Mouse (Mus musculus) cerebellum, adult 11-12 months (tissue): Measurements from ENCODE around the gene Arrb1.
"Not testable (repeated sequence)": the region's sequence is repeated elsewhere in the genome, so short reads cannot be mapped to it uniquely, and the experiment has no call there.

Experiments used
- DNase-seq: peaks from one replicate; pipeline ENCODE4 v3.0.0; 2022

Gene Arrb1

DNA sequence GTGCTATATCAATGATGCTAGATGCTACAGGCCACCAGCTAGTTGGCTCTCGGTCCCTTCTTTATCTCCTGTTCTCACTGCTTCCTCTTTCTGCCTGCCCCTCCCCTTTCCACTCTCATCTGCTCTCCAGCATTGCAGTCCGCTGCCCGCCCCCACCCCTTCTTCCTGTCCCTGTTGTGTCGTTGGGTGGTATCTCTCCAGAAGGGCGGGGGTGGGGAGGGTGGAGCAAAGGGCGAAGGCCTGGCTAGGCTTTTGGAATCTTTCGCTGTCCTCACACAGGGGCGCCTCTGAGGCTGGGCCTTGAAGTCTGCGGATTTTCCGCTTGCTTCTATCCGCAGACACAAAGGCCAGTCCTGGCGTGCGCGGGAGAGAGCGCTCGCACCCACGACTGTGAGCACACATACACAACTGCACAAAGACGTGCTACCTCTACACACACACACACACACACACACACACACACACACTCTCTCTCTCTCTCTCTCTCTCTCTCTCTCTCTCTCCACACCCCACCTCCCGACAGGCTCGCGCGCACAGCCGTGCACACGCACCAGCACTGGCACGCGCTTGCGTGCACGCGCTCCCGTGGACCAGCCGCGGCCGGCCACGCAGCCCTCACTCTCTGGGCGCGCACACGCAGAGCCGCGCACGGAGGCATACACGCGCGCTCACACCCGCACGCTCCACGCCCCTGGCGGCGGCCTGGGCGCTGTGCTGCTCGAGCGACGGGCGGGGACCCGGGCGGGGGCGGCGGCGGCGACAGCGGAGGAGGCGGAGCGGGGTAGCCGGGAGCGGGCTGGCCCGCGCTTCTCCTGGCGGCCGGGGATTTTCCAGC lies at the start of gene Arrb1:
Arrb1 (plus strand) TSS at position 566 of the 835 bp plus-strand sequence.
- DNase-seq = peak; percentile 90

GRCm38 (mm10) chr7:99489708-99490107 lies 45.6 kb upstream of the Arrb1 start:
- no peak for DNase-seq

DNA sequence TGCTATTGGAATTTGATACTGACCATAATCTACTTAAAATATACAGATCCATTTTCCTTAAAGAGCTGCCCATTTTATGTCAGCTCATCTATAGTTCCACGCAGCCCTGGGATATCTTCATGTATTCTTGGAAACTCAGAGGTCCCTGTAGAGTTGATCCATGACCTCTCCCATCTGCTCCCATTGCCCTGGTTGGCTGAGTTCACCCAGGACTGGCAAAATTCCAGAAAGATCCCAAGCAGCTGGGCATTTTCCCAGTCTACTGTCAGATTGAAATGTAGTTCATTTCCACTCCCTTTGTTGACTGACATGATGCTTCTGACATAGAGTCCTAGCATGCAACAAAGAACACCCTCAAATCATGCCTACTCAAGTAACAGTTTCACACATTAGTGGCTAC lies 36.1 kb upstream of the Arrb1 start:
- no peak for DNase-seq

GRCm38 (mm10) chr7:99500201-99500600 lies 35.1 kb upstream of the Arrb1 start:
- DNase-seq = peak; percentile 59

DNA sequence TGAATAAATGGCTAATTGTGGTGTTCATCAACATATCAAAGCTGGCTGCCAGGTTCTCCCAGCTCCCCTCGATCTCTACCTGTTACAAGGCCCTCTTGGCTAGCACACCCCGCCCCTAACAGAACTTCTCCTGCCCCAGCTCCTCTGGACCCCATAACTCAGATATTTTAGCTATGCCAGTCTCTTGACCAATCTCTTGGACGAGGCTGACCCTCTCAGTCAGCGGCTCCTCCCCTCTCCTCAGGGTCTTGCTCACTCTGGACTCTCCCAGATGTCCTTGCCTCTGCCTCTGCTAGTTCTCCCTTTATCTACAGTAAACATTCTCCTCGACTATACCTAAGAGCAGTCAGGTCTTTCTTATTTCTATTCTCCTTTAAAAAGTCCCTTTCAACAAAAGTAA lies 34.6 kb upstream of the Arrb1 start:
- DNase-seq = no peak

- DNase-seq = no peak
Observed at GRCm38 (mm10) chr7:99501148-99501547, 34.1 kb upstream of the Arrb1 start.

- no peak for DNase-seq
Observed at GRCm38 (mm10) chr7:99504556-99504955, 30.7 kb upstream of the Arrb1 start.

- DNase-seq = not testable (repeated sequence)
Observed at GRCm38 (mm10) chr7:99508187-99508586, 27.1 kb upstream of the Arrb1 start.

DNA sequence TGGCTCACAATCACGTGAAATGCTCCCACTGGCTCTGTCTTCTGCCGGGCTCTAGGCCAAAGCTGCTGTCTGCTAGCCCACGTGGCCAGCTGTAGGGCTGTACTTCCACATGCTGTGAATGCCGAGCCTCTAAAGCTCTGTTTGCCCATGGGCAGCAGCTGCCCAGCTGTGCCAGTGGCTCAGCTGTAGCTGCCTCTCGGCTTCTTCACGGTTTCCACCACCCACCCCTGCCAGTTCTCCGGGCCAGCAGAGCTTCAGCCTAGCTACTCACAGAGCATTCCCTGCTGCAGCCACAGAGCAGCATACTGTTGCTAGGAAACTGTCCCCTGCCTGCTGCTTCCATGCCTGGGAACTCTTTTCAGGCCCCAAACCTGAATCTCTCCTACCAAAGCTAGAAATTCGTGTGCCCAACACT lies 25.2 kb upstream of the Arrb1 start:
- no peak for DNase-seq

GRCm38 (mm10) chr7:99516092-99516813 lies 19.0 kb upstream of the Arrb1 start:
- no peak for DNase-seq

DNA sequence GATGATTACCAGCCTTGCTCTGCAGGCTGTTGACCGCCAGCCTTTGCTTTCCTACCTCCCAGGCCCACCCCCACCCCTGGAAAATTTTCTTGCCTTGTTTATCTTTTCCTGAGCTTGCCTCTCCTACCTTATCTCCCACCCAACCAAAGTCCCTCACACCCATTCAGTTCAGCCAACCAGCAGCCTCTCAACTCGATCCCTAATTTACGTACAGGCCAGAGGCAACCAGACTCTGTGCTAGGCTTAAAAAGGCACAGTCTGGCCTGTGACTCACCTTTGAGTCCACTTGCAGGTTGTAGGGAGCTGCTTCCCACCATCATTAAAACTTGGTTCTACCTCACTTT lies 18.5 kb upstream of the Arrb1 start:
- DNase-seq = no peak

- DNase-seq = no peak
Observed at GRCm38 (mm10) chr7:99518954-99519644, 16.2 kb upstream of the Arrb1 start.

- DNase-seq = no peak
Observed at GRCm38 (mm10) chr7:99523121-99523520, 12.1 kb upstream of the Arrb1 start.

GRCm38 (mm10) chr7:99523837-99524236 lies 11.4 kb upstream of the Arrb1 start:
- DNase-seq = no peak

DNA sequence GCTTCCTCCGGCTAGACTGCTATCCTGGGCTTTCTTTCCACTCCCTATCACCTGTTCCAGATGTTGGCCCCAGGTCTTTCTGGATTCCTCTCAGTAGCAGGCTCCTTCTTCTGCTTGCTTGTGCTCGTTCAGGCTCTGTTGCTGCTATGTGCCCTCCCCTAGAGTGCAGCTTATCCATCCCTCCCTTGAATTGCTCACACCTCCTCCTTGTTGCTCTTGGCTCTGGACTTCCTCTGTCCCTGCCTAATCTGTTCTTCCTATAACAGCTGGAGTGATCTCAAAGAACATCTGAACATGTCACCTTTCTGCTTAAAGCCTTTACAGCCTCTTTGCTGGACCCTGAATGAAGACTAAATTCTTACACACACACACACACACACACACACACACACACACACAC lies 6.7 kb upstream of the Arrb1 start:
- no peak for DNase-seq

DNA sequence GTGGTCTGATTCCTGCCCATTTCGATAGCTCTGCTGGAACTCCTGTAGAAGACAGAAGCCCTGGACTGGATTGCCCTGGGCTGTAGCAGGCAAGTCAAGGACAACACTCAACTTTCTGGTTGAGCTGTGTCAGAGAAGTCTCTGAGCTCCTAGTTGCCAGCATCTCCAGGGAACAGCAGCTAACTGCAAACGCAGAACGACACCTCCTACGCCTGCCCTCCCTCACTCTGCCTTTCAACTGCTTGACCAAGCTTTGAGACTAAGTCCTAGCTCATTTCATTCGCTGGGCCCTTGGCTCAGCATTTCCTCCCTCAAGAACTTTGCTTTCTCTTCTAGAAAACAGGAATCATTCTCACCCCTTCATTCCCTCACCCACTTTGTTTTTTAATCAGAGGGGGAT lies 5.9 kb upstream of the Arrb1 start:
- no peak for DNase-seq

GRCm38 (mm10) chr7:99531408-99531970 lies 3.8 kb upstream of the Arrb1 start:
- no peak for DNase-seq

DNA sequence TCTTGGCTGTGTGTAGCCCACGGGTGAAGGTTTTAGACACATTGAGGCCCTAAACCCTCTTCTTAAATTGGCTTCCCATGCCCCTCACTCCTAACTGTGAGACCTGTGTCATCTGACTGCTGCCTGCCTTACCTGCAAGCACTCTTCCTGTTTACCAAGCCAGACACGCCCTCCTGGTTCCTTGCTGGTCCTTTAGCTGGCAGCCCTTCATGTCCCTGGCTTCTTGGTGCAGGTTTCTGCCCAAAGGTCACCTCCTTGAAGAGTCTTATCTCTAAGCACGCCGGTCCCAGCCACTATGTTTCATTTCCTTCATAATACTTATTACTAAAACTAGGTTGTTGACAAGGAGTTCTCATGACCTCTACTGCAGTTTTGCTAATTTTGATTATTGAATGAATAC lies 2.7 kb upstream of the Arrb1 start:
- no peak for DNase-seq

DNA sequence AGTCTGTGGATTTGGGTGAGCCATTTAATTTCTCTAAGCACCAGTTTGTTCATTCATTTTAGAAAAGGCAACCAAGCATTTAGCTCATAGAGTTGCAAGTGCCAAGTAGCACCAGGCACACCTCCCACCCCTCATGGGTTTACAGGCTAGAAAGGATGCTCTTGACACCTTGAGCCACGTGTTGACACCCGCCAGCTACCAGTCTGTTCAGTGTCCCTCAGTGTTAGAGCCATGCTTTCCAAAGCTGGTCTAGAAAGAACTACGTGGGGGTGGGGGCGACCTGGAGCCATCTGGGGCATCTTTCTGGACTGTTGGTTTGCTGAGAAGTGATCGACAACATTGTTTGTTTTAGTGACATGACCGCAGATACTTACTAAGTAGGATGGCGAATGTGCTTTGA lies 1.7 kb upstream of the Arrb1 start:
- no peak for DNase-seq

GRCm38 (mm10) chr7:99534501-99534900 lies 765 bp upstream of the Arrb1 start:
- DNase-seq = no peak

- no peak for DNase-seq
Observed at GRCm38 (mm10) chr7:99535741-99536501, 655 bp downstream of the Arrb1 start.

DNA sequence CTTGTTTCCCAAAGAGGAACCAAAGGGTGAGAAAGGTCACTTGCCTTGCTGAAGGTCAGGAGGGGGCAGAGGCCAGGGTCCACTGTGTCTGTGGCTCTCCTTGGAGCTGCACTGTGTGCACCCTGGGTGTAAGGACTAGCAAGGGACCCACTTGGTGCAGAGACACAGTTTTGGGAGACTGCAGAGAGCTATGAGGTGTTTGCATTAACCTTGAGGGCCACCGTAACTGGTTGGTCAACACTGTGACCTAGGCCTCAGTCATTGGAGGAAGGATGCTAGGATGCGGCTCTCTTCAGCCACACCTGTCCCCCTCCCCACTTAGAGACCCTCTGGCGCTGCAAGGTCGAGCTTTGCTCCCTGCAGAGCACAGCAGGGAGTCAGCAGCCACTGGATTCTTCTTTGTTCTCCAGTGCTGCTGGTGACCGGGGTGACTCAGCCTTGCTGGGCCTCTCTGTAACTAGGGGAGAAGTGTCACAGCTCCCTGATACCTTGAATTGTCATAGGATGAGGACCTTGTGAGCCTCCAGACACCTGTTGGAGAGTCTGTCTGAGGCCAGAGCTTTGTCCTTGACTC lies 2.0 kb downstream of the Arrb1 start:
- no peak for DNase-seq
